Mouse (Mus musculus) heart, postnatal 0 days (tissue): ENCODE measurements around the gene Msh3.

Experiments
- CTCF ChIP-seq: IDR thresholded peaks from 2 replicates; pipeline ENCODE4 v1.5.1; 2016; ENCODE audit warnings: antibody characterized with exemption, control low read depth, low read depth
- EP300 ChIP-seq: IDR thresholded peaks from 2 replicates; pipeline ENCODE4 v1.6.1; 2016; ENCODE audit warnings: antibody characterized with exemption, low read depth

DNA sequence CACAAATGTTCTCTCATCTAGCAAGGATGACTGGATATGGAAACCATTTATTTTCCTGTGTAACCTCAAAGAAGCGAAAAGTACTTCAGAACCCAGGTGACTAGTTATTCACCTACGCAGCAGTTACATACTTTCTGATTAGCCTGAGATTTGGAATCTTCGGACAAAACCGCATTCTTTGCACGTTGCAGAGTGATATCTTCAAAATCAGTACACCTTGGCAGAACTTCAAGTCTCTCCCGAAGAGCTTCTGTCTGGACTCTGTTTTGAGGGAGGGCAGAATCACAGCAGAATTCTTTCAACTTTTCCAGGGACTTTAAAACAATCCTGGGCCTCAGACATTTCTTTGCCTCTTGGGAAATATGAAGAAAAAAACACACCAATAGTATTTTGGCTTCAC, 3.7 kb downstream of the Msh3 start:
- TF ChIP-seq CTCF (no peak), EP300 (no peak)
